Mouse (Mus musculus): ENCODE results near the gene Kdr.

- TF ChIP-seq CTCF (IDR thresholded peaks at IDR 0.05) = no peak
- no peak for TF ChIP-seq EP300 (IDR thresholded peaks at IDR 0.05)
These were observed 850 bp upstream of the Kdr start for GRCm38 (mm10) chr5:75979108-75979507.
